Mouse (Mus musculus): ENCODE results near the gene Krt80.
"Not testable (repeated sequence)": the region's sequence is repeated elsewhere in the genome, so short reads cannot be mapped to it uniquely, and the experiment has no call there.

Gene Krt80

DNA sequence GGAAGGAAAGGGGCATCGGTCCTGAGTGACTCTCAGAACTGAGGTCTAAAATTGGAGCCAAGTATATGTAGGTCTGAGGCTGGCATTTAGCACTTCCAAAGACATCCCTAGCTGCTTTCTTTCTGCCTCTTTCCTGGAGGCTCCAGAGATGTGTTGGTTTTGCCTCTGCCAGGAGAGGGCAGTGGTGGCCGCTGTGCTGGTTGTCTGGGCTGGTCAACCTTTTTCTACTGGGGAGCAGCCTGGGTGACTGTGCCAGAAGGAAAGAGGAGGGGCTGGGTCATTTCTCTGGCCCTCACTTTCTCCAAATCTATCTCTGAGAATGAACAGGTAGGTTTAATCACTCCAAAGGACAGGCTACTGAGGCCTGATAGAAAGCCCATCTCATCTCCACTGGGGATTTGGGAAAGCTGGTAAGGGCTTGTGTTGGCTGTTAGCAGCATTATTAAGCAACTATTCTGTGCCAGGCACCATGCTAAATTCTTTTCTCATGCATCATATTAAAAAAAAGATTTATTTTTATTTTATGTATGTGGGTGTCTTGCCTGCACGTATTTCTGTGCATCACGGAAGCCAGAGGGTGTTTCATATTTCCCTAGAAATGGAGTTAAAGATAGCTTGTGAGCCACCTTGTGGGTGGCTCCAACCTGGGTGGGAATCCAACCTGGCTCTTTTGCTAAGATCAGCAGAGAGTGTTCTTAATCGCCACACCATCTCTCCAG, 28.0 kb downstream of the Krt80 start:
- DNase-seq (ENCODE audit: low spot score) = peak; percentile 59

DNA sequence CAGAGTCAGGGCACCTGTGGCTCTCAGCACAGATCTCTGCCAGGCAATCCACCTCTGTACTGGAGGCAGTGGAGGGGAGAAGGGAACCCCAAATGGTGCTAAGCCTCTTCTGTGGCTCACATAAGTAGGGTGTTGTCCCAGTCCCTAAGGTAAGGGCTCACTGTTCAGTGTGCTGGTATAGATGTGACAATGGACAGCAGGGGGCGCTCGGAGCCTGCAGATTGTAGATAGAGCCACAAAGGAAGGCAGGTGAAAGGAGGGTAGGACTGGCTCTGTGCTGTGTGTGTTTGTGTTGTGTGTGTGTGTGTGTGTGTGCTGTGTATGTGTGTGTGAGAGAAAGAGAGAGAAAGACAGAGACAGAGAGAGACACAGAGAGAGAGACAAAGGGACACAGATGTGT, 30.4 kb downstream of the Krt80 start:
- peak; percentile 84 for DNase-seq (ENCODE audit: low spot score)

DNA sequence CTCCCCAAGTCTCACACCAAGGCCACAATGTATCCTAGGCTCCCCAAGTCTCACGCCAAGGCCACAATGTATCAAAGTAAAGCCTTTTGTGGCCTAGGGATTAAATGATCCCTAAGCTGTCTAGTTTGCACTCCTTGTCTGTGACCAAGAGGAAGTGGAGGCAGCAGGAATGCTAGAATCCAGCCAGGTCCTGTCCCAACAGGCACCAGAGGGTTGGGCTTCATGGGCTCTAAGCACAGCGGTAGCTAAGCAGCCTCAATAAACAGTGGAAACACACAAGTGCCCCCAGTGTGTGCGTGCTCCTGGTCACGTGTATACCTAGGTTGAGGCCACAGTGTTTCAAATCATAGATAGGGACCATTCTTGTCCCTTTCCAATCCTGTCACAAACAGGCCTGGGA, 31.6 kb downstream of the Krt80 start:
- DNase-seq (ENCODE audit: low spot score) = no peak

DNA sequence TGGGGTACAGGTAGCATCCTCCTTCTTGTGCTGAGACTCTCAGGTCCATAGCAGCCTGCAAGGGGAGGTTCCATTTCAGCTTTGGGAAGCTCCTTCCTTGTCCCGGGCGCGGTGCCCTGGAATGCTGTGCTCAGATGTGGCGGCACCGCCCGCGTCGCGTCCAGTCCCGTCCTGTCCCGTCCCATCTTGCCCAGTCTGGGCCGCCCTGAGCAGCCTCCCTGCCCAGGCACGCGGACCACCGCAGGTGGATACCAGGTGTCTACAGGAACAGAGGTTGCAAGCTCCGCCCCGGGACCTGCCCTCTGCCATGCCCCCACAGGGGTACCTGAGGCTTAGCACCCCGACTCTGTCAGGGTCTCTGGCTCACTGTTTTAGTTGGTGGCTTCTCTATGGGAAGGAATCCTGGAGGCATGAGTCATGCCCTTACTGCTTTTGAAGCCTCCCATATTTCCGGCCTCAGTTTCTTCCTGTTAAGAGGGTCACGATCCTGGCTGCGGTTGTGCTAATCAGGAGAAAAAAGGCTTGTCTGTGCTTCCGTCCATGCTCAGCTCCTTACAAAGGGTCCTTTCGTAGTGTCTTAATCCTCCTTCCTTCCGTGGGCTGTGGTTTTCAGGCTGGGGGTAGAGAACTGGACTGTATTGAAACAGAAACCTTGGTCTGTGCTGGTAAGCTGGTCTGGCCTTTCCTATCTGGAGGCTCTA, 33.3 kb downstream of the Krt80 start:
- no peak for DNase-seq (ENCODE audit: low spot score)

DNA sequence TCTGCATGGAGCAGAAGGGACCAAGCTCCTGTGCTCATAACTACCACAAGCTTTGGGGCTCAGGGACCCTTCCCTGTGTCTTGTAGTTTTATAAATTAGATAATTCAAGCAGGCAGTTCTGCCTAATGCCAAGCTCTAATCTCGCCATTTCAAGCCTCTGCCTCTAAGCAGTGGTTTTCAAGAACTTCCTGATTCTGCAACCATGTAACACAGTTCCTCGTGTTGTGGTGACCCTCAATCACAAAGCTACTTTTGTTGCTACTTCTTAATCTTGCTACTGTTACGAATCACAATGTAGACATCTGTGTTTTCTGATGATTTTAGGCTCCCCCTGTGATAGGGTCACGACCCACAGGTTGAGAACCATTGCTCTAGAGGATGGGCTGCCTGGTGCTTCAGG, 36.3 kb downstream of the Krt80 start:
- no peak for DNase-seq (ENCODE audit: low spot score)

DNA sequence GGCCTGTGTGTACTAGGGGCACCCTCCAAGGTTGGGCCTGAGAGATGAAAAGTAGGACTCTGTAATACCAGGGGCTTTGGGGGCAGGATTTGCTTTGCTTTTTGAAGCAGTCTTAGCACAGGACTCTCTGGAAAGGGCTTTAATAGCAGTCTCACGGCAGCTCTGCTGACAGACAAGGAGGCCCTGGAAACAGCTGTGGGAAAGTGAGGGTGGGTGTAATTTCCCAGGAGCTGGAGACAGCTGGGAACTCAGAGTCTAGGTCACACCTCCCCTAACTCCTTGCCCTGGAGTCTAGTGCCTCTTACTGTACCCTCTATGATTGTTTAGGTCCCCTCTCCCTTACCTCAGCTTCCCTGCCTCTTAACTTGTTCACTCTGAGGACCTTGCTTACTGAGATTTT, 36.8 kb downstream of the Krt80 start:
- DNase-seq (ENCODE audit: low spot score) = no peak

DNA sequence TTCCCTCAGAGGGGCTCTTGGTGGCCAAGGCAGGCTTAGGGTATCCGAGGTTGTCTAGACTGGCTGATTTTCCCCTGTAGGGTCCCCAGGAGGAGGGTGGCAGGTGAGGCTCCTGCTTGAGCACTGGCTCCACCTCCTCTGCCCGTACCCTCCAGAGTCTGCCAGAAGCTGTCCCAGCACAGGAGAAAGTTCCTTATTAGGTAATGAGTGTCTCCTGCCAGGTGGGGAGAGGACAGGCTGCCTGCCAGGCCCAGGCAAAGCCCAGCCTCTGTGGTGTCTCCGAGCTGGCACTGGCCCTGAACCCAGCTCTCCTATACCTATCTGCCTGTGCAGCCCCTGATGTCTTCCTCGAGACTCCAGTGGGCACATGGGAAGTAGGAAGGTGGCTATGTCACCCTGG, 37.6 kb downstream of the Krt80 start:
- DNase-seq (ENCODE audit: low spot score) = no peak

DNA sequence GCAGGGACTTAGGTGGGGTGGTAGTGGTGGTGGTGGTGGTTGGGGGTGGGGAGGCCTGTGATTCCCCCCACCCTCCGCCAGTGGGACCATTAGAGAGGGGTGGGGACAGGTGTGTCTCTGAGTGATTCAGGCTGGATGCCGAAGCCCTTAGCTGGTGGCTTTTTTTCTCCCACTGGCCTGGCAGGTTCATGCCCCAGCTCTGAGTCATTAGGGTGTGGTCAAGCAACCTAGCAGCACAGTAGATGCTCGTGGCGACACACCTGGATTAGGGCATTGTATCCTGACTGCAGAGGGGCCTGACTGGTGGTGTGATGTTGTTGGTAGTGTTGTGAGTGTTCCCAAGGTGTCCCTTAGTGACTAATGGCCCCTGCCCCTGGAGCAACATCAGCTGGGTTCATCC, 38.9 kb downstream of the Krt80 start:
- DNase-seq (ENCODE audit: low spot score) = no peak

DNA sequence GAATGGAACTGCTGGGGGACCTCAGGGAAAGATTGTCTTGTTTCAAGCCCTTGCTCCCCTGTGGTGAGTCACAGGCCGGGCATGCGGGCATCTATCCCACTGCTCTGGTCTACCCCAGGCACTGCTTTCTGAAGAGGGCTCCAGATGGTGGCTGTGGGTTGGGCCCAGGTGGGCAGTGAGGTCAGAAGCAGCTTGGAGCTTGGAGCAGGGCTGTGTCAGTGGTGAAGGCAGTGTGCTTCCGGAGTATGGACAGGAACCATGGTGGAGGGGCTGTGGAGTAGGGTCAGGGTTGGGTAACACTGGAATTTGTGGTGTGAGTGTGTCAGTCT, 40.4 kb downstream of the Krt80 start:
- DNase-seq (ENCODE audit: low spot score) = no peak

DNA sequence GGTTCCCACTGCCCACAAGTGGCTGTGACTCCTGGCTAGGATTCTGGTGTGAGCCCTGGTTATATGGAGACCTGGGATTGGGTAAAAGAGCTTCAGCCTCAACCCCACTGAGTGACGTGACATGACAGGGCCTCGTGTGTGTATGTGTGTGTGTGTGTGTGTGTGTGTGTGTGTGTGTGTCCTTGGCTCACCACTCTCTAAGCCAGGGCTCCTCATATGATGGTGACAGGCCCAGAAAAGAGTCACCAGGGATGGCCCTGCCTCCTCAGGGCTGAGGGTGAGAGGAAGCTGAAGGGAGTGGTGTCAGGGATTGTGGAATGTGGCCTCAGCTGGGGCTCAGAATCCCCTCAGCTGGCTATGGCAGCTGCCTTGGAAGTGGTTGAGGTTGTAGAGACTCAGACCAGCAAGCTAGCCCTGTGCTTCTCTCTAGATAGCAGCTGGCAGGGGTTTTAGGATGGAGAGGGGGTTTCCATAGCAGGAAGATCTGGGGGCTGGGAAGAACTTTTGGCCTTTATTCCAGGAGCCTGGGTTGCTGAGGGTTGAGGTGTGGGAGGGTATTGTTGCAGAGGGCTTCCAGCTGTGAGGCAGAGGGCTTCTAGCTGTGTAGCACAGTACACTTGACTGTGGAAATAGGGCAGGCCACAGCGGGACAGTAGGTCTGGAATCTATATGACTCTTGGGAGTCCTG, 40.9 kb downstream of the Krt80 start:
- DNase-seq (ENCODE audit: low spot score) = no peak

DNA sequence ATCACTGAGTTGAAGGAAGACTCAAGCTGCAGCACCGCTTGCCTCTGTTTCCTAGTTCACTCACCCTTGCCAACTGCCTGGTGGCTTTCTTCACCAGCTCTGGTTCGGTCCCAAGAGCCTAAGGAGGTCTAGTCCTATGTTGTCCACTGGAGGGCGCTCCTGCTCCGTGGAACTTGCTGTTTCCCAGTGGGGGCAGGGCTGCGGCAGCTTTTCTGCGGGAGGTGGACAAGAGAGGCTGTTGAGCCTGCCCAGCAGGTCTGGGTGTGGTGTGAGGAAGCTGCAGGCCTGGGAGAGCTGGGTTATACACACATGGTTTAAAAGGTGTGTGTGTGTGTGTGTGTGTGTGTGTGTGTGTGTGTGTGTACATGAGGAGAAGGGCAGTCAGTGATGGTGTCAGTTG, 42.7 kb downstream of the Krt80 start:
- peak; percentile 87 for DNase-seq (ENCODE audit: low spot score)

DNA sequence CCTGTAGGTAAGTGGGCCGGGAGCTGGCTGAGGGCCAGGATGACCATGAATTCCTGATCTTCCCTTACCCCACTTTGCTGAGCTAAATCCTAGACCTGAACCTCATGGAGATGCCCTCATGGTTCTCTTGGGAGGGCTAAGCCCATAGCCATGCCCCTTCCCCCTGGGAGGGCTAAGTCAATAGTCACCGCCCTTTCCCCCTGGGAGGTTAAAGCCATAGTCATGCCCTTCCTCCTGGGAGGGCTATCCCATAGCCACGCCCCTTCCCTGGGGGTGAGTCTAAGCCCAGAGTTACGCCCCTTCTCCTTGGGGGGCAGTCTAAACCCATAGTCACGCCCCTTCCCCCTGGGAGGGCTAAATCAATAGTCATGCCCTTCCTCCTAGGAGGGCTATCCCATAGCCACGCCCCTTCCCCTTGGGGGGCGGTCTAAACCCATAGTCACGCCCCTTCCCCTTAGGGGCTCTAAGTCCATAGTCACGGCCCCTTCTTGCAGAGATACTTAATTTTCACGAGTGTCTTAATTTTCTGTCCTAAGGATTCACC, 43.9 kb downstream of the Krt80 start:
- DNase-seq (ENCODE audit: low spot score) = no peak

DNA sequence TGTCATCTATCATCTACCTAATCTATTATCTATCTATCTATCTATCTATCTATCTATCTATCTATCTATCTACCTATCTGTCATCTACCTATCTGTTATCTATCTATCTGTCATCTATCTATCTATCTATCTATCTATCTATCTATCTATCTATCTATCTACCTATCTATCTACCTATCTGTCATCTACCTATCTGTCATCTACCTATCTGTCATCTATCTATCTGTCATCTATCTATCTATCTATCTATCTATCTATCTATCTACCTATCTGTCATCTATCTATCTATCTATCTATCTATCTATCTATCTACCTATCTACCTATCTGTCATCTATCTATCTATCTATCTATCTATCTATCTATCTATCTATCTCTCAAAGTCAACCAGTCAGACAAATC, 45.6 kb downstream of the Krt80 start:
- DNase-seq (ENCODE audit: low spot score) = not testable (repeated sequence)

DNA sequence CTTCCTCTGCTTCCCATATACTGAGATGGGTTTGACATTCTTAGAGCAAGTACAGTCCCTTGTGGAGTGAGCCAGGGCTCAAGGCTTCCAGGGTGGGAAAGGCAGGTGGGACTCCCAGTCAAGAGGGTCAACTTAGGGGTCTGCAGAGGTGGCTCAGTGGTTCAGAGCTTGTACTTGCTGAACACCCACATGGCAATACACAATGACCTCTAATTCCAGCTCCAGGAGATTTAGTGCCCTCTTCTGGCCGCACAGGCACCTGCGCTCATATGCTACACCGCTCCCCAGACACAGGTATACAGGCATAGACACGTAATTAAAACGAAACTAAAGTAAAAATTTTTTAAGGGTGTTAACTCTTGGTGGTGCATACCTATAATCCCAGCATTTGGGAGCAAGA, 46.5 kb downstream of the Krt80 start:
- DNase-seq (ENCODE audit: low spot score) = no peak

DNA sequence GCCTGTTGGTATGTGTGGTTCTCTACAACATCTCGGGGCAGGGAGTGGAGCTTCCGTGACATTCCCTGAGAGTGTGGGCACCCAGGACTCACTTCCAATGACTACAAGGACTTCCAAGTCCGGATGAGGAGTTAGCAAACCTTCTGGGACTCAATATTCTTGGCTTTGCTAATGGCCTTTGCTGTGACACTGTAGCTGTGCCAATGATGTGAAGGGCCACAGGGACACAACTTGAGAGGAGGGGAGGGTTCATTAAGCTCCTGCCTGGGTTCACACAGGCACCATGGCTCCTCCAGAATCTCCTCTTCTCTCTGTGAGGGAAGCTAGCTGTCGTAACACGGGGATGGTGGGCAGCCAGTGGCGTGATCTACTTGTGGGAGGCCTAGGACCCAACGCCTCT, 47.3 kb downstream of the Krt80 start:
- no peak for DNase-seq (ENCODE audit: low spot score)

DNA sequence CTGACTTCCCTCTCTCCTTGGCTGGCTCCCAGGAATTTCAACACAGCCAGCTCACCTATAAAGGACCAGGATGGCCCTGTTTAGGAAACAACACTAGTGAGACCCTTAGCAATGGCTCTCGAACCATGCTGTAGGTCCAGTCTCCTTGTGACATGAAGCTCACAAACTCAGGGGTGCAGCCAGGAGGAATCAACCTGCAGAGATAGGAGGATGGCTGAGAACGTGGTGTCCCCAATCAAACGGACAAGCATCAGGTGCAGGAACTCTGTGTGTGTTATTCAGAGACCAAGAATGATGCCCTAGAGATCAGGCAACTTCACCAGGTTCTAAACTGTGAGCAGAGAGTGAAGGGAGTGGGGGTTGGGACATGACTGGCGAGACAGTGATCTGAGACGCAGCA, 47.9 kb downstream of the Krt80 start:
- DNase-seq (ENCODE audit: low spot score) = no peak

DNA sequence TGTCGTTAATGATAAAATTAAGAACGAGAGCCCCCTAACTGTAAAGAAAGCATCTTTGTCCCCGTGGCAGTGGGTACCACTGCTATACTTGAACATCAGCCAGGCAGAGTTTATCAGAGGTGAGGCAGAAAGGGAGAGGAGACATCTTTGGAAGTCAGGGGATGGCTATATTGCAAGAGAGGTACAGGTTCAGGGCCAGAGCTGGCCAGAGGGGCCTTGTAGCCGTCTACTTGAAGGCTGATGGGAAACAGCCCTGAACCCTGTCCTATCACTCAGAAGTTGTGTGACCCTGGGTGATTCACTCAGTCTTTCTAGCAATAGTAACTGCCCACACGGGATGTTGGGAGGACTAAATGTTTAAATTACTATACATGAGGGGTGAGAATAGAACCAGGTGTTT, 48.8 kb downstream of the Krt80 start:
- no peak for DNase-seq (ENCODE audit: low spot score)

DNA sequence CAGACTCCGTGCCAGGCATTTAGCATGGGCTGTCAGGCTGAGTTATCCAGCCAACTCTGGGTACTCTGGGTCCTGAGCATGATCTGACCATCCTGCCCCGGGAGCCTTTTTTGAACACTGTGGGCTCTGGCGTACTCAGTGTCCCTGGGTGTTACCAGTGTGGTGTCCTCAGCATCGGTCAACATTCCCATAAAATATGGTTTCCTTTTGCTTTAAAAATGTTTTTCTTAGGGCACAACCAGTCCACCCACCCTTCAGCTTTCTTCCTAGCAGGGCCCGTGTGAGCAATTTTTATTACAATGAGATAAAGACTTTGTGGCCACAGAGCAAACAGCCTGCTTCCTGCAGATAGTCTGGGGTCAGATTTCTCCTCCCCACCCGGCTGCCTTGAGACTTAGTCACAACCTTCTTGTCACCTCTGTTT, 49.3 kb downstream of the Krt80 start:
- DNase-seq (ENCODE audit: low spot score) = no peak

DNA sequence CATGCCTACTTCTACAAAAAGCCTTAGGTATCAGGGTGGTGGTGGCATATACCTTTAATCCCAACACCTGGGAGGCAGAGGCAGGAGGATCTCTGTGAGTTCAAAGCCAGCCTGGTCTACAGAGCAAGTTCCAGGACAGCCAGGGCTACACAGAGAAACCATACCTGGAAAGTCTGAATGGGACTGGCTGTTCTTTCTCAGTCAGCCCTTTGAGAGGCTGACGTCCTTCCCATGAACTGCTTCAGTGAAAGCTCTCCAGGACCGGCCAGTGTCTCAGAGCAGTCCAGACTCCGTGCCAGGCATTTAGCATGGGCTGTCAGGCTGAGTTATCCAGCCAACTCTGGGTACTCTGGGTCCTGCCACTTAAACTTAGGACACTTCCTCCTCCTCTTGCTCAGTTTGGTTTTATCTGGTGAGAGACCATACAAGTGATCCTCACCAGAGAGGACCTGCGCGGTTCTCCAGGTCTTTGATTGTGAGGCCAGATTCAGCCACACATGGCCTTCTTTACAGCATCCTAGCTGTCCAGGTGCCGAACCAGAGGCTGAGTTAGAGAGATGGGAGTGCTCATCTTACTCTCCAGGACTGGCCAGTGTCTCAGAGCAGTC, 49.8 kb downstream of the Krt80 start:
- DNase-seq (ENCODE audit: low spot score) = no peak

DNA sequence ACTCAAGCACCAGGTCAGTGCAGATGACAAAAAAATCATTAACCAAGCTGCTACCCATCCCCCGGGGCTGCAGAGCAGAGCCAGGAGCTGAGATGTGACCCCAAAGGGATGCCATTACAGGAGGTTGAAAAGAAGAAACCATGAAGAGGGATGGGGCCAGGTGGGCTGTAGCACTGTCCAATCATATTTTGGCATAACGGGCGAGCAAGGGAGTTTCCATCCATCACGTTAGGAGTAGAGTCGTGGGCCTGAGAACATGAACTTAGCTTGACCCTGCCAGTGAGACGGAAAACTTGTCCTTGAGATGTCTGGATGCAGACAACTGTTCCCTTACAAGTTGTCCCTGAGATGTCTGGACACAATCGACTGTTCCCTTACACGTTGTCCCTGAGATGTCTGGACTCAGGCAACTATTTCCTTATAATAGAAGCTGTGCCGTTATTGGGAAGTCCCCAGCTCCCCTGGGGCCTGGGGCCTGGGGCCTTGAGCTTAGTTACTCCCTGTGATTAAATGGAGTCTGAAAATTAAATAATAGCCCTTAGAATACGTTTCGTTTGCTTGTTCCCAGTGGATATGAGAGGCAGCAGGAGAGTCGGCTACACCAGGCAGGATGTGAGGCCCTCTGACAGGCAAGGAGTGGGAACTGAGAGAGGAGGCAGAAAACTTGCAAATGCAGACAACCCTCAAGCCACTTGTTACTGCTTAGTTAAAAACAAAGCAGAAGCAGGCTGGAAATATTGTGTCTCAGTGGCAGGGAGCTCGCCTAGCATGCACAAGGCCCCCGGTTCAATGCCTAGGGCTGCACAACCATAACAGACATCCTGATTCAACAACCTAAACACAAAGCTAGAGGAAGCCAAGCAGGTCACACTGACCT, 50.8 kb downstream of the Krt80 start:
- DNase-seq (ENCODE audit: low spot score) = no peak

DNA sequence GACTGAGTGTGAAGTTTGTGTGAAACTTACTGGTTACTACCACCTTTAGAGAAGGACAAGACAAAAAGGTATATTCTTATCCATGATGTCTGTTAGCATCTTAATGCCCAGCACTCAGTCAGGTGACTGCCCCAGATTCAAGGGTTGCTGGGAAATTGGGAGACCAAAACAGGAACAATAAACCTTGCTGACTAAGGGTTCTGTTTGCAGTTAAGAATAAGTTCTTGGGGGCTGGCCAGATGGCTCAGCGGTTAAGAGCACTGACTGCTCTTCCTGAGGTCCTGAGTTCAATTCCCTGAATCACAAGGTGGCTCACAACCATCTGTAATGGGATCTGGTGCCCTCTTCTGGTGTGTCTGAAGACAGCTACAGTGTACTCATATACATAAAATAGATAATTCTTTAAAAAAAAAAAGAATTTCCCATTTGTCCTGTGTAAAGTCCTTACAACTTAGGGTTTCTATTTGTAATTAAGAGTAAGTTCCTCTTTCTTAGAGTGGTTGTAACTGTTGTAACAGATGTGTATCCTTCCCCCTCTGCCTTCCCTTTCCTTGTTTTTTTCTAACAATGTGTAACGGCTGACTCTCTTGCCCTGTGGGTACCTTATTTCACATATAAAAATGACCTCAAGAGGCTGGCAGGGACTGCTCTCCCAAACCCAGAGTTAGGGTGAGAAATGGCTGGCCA, 52.0 kb downstream of the Krt80 start:
- DNase-seq (ENCODE audit: low spot score) = no peak

Measured in ovary, postnatal 36 days (tissue).